Mouse (Mus musculus): Measurements from ENCODE around the gene Slco1a5. TPM values are rescaled to one million over a fixed set of nuclear protein-coding genes. Genes with fewer than 3 reads are reported as not detected.

Gene Slco1a5
- not detected for total RNA-seq (2023)

DNA sequence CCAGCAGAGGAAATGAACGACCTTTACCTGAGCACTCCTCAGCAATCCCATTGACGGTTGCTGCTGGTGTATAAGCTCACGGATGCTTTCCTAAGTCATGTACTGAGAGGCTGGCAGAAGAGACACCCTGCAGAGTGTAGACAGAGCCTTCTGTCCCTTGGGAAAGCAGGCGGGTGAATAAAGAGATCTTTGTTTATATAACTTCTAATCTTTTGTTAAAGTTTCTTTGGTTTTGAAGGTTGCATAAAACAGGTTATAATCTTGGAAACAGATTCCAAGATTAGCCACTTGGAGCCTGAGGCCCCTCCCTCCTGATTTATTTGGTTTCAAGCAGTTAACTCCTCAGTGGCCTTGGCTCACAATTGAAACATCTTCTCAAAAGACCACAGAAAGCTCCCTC is at the start of gene Slco1a5:
Gene Slco1a5, minus strand, starts transcription at position 101 of the 400 bp plus-strand sequence.

GRCm38 (mm10) chr6:142345440-142346038 is 22.8 kb upstream of the Slco1a5 start, which contains the start of gene Pyroxd1:
Pyroxd1 (plus strand) TSS chr6:142345654.

GRCm38 (mm10) chr6:142298098-142298497 is 24.7 kb downstream of the Slco1a5 start, which contains the start of gene Iapp:
Iapp (plus strand) TSS chr6:142298423.

DNA sequence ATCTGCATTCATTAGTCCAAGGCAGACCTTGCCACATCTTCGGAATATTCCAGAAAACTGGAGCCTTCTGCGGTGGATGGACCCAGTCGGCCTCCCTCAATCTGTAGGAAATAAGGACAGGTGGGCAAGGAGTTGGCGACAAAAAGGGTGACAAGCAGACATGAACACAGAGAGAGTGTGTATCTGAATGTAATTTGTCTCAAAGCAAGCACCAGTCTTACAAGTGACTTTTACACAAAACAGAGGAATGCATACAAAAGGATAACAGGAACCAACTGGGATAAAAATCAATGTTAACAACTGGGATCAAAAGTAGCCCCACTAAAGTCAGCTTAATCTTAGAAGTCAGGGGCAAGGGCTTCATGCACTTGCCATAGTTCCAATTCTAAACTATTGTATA is 114.4 kb downstream of the Slco1a5 start, which contains the start of gene Slco1a6:
Gene Slco1a6, minus strand, starts transcription at position 101 of the 400 bp plus-strand sequence.

Other genes starting within 250 kb of the Slco1a5 start
- 1 to 10 TPM in 1 of 2 experiments, not detected in 1; 1.5 TPM for gene Slco1a6, start 114.5 kb downstream of the Slco1a5 start, total RNA-seq (2023)
- gene Iapp, start 24.6 kb downstream of the Slco1a5 start, total RNA-seq (2023), result not detected
- 10 to 100 TPM; 21.2 to 23.2 TPM for gene Pyroxd1, start 22.7 kb upstream of the Slco1a5 start, total RNA-seq (2023)
- 10 to 100 TPM; 35.1 to 47.3 TPM for gene Recql, start 64.1 kb upstream of the Slco1a5 start, total RNA-seq (2023)
- 10 to 100 TPM; 27.6 to 28.5 TPM for gene Golt1b, start 64.2 kb upstream of the Slco1a5 start, total RNA-seq (2023)
- gene Spx, start 90.5 kb upstream of the Slco1a5 start, total RNA-seq (2023), result 1 to 10 TPM in 1 of 2 experiments, under 1 TPM in 1; 0.79 to 1.2 TPM
- not detected for gene Gys2, start 150.1 kb upstream of the Slco1a5 start, total RNA-seq (2023)
- 10 to 100 TPM; 24.9 to 29.0 TPM for gene Ldhb, start 185.0 kb upstream of the Slco1a5 start, total RNA-seq (2023)
- under 1 TPM in 1 of 2 experiments, not detected in 1; 0.70 TPM for gene Kcnj8, start 248.6 kb upstream of the Slco1a5 start, total RNA-seq (2023)

Measured in T-cell, adult 66 days (primary cell).